Mouse (Mus musculus) layer of hippocampus, adult 9-11 months (tissue): ENCODE data around the gene Nrf1.

ENCODE experiments used
- DNase-seq: peaks from one replicate; pipeline ENCODE4 v3.0.0; 2022

Gene Nrf1

DNA sequence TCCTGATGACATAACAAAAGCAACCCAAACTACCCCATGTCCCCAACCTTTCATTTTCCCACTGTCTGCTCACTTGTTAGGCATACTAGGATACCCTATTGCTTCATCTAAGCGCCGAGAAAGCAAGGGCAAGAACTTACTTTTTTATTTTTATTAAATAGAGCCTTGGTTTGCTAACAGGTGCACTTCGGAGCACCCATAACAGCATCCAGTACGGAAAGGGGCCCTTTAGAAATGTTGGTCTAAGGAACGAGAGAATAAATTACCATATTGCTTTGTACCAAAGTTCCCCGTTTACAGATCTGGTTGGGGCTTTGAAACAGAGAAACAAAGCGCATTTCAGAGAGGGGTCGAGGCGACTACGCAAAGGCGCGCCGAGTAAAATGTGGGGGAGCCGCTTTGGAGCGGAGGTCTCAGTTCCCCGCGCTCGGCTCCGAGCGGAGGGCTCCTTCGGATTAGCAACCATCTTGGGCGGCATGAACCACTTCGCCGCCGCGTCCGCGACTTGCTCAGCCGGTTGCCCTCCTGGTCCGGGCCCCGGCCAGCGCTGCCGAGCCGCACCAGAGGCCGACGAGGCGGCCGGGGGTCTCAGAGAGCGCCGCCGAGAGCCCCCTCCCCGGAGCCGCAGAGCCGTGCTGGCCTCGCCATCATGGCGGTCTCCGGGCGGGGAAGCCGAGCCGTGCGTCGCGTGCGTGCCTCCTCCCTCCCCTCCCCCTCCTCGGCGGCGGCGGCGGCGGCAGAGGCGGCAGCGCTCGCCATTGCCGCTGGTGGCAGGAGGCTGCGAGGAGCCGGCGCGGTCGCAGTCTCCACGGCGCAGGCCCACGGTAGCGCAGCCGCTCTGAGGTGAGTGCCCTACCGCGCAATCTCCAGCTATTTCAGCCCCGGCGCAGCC is at the start of gene Nrf1:
Nrf1 (plus strand) TSS at position 718 of the 892 bp plus-strand sequence.
- peak; percentile 93 for DNase-seq

DNA sequence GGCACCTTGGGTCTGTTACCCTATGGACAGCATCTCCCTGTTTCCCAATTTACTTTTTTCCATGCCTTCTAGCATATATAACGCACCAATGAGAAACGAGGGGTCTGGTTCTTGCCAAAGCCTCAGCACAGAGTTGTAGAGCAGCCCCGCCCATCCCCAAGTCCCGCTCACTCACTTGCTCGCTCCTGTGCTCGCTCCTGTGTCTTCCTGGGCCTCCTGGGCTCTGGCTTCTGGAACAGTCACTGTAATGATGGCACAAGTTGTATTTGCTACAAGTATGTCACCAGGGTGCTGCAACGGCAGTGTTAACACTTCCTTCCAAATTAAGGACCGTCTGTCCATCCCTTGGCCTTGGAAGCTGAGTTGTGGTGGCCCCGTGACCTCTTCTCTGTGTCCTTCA is 49.6 kb upstream of the Nrf1 start:
- DNase-seq = no peak

DNA sequence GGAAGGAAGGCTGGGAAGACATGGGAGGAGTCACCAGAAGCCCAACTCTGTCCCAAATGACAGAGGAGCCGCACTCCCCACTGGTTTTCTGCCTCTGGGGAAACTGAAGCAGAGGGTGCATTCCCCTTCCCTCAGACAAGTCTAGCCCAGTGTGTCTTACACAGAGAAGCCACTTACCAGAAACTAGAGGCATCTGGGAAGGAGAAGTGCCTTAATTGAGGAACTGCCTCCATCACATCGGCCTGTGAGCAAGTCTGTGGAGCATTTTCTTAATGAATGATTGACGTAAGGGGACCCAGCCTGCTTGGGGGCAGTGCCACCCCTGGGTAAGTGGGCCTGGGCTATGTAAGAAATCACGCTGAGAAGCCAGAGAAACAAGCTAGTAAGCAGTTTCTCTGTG is 49.0 kb upstream of the Nrf1 start:
- DNase-seq = no peak

DNA sequence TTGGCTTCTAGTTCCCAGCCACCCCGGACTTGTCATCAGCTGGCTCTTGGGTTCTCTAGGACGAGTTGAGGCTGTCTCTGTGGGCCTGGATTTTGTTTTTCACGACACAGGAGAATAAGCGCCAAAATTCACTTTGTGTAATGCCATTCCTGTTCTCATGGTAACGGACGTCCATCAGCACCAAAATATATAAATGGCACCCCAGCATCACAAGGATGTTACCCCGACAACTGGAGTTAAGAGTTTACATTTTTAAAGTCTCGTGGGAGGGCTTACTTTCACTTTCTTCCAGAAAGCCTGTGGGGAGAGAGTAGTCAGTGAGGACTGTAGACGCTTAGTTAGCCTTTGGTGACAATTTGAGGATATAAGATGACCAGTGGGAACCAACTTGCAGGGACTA is 45.2 kb upstream of the Nrf1 start:
- DNase-seq = no peak

DNA sequence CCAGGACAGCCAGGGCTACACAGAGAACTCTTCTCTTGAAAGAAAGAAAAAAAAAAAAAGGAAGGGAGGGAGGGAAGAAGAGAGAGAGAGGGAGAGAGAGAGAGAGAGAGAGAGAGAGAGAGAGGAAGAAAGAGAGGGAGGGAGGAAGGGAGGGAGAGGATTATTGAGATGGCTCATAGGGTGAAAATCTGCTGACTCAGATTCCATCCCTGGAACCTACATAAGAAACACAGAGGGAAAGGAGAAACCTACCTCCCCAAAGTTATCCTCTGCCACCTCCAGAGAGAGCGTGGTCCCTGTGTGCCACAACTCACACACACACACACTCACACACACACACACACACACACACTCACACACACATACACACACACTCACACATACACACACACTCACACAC is 41.9 kb upstream of the Nrf1 start:
- no peak for DNase-seq

DNA sequence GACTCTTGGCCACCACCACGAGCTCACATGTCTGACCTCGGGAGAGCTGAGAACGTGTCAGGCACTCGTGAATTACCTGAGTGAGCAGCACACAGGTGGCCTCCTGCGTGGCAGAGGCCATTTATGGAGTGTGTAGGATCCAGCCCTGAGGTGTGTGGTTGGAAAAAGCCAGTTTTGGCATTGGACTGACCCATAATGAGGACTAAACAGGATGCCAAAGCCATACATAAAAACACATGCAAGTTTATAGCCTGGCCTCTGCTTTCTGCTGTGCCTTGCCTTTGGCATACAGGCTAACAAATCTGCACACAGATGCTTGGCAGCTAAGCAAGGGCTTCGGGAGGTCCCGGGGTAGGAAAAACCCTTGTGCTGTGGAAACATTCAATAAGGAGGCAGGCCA is 38.6 kb upstream of the Nrf1 start:
- no peak for DNase-seq

DNA sequence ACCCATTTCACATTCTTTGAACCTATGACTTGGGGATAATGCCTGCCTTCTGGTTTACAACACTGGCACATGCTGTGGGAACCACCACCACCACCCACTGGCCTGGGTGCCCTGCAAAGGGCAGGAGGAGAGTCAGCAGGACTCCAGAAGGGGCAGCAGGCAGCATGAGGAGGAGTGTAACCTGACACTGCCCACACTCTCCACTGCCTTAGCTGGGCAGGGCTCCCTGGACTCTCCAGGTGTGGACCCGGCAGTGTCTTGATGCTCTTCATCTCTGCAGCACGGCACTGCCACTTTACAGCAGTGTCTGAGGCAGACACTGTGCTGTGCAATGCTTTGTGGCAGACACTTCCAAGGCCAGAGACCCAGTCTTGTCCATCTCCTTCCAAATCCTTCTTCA is 34.3 kb upstream of the Nrf1 start:
- no peak for DNase-seq

DNA sequence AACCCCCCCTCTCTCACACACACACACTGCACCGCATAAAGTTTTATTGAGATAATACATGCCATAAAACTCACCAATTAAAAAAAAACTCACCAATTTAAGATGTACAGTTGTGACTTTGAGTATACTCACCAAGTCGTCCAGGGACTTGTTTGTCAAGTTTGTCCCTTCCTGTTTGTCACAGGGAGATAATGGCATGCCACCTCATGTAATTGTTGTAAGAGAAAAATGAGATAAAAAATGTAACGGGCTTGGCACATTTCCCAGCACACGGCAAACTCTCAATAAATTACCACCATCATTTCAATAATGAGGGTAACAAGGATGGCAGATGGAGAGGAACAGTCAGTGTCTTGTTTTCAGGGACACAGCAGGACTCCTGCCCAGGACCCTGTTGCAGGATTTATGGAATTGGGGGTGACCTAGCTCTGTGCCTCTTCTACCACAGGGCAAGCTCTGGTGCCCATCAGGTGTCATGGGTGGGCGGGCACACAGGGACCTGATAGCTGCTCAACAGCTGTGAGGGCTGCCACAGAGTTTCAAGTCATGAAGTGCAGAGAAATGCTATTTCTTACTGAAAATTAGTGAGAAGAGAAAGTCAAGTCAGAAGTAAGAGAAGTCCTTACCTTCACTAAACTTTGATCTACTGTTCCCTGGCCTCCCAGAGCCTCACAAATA is 33.5 kb upstream of the Nrf1 start:
- no peak for DNase-seq

DNA sequence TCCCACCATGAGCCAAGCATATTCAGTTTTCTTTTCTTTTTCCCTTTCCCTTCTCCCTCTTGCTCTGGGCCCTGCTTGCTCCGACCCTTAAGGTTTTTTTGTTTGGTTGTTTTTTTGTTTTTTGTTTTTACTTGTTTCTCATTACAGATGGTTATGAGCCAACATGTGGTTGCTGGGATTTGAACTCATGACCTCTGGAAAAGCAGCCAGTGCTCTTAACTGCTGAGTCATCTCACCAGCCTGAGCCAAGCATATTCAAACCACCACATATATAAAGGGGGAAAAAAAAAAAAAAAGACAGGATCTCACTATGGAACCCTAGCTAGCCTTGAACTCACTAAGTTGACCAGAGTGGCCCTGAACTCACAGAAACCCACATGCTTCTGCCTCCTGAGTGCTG is 26.5 kb upstream of the Nrf1 start:
- DNase-seq = no peak

DNA sequence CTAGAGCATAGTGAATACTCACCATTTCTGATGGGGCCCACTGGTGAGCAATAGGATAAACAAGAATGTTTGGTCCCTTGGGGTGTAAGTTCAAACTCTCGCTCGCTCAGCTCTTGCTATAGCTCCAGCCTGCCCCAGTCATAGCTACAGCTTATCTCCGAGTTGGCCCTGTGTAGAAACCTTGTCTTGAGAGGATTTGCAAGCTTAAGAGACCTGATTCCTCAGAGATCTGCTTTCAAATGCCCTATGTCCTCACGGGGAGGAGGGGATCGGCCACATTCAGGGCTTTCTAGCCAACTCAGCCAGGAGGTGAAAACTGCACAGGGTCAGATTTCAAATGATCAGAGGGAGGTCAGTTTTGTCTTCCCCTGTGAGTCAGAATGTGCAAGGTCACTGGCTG is 26.1 kb upstream of the Nrf1 start:
- no peak for DNase-seq

DNA sequence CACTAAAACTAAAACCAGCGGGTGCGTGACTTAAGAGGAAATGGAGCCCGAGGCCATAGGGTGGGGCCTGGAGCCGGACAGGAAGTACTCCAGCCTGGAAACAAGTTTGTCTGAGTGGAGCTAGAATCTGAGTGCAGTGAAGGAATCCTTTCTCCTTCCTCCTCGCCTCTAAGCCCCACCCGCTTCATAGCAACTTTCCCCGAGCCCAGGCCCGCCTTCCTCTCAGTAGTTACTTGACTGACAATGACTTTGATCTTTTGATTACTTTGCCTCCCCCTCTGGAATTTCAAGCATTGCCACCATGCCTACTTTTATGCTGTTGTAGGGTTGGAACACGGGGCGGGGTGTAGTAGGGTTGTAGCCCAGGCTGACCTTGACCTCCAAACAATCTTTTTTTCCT is 21.0 kb upstream of the Nrf1 start:
- DNase-seq = no peak

DNA sequence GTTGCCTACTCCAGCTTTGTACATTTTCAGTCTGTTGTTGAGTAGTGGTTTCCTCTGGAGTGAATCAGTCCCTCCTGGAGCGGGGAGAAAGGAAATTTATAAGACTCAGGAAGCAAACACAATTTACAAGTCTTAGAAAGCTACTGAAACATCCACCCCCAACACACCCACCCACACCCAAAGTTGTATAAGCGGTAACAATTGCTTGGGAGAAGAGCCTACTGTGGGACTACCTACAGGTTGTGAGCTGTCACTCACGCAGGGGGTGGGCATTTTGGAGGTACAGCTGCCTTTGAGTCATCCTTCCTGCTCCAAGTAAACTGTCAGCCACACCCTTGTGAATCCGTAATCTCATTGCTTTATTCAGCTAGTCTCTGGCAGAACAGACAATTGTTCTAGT is 19.4 kb upstream of the Nrf1 start:
- DNase-seq = no peak

DNA sequence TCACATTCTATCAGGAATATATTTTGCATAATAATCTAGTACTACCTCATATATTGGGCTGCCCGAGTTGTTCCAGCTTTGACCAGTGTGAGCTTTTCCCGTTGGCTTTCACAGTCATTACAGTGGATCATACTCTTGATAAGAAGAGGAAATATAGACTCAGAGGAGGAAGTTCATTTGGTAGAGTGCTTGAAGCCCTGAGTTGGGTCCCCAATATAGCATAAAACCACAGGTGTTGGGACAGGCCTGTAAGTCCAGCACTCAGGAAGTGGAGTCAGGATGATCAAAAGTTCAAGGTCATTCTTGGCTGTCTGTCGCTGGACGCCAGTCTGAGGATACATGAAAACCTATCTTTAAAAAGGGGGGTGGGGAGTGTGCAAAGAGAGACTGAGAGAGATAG is 12.7 kb upstream of the Nrf1 start:
- no peak for DNase-seq

DNA sequence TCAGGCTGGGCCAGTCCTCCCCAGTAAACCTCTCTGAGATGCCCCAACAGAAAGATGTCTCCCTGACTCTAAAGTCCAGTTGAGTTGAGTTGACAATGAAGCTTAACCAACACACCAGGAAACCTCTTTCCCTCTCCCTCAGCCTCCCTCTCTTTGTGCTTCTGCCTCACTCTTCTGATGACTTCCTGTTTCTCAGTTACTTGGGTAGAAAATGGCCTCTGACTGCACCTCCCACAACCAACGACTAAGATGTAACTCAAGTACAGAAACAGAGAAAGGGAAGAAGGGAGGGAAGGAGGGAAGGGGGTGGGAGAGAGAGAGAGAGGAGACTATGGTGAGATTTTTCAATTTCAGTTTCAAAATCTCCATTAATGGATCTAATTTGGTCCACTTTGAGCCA is 6.3 kb upstream of the Nrf1 start:
- no peak for DNase-seq

DNA sequence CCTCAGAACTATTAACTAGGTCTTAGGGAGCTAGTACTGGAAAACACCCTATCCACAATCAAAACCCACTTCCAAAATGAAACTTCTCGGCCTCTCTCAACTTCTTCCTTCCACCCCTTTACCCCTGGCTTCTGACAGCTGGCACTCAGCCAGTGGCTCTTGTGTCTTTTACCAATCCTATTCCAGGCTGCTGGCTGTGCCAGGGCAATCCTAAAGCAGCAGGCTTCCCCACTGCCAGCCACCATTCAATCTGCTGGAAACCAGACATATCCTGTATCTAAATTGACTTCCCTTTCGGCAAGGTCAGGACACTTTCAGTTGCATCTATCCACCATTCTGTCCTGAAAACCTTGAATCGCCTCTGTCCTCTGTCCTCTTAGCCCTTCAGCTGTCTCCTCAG is 5.3 kb upstream of the Nrf1 start:
- DNase-seq = no peak

DNA sequence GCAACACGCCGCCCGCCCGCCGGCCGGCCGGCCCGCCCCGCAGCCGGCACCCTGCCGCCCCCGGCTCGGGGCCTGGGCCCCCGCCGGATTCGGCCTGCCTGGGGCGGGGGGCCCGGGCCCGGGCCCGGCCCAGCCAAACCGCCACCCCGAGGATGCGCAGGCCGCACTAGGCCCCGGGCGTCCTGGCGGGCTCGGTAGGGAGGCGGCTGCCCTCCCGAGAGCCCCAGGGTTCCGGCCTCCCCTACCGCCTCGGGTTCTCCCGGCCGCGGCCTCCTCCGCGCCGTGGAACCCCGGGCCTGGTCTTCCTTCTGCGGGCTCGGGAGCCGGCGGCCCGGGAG is 344 bp downstream of the Nrf1 start:
- DNase-seq = no peak

DNA sequence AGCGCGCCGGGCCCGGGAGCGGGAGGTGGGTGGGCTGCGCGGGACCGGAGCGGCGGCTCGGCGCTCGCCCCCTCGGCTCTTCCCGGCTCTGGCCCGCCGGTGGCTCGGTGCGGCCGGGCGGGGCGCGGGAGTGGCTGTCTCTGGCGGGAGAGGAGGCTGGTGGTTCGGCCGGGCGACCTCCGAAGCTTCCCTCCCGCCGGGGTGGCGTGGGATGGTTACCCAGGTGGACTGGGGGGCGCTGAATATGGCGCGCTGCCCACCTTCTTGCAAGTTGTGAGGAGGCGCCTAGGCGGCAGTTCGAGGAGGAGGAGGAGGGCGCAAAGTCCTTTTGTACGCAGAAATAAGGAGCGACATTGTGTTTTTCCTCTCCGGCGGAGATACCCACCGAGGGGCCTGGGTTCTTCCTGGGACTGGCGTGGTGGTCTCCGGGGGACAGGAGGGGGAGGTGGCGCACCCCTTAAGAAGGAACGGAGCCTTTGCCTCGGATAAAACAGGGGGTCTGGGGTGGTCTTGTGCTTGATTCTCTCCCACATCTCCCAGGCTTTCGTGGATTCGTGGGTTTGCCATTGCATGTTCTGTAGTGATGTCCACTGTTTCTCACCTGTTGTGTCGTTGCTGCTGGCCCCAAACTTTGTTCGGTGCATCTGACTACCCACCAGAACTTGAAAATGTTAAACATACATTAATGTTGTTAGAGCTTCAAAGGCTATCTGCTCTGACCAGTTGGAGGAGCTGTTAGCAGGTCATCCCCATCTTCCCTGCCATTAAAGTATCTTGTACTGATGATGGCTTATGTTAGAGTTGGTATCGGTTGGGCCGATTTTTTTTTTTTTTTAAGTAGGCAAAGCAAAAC is 939 bp downstream of the Nrf1 start:
- DNase-seq = peak; percentile 55

DNA sequence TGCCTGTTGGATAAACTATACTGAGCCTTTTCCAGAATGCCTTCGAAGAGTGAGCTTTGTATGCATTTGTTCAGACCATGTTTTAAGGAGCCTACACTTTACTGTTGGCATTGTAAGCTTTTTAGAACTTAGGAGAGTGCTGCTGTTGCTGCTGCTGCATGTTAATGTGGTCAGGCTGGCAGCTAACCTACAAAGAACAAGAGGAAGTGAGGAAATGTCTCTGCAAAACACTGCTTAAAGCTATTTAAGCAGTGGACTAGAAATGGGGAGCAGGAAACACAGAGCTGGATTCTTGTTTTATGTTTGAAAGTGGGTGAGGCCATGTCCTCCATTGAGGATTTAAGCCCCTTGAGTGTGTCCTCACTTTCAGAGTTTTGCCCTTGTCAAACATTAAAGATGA is 5.3 kb downstream of the Nrf1 start:
- DNase-seq = no peak

DNA sequence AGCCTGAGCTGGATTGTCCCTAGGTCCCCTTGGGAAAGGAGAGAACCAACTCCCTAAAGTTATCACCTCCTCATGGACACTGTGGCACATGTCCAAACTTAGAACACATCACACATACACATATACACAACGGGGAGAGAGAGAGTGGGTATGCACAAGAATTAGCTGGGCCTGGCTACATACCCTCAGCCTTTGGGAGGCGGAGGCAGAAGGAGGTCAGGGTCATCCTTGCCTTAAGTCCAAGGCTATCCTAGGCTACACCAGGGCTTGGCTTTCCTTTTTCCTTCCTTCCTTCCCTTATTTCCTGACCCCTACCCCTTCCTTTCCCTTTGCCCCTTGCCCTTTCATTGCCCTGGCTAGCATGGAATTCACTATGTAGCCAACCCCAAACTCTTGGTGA is 14.8 kb downstream of the Nrf1 start:
- no peak for DNase-seq

DNA sequence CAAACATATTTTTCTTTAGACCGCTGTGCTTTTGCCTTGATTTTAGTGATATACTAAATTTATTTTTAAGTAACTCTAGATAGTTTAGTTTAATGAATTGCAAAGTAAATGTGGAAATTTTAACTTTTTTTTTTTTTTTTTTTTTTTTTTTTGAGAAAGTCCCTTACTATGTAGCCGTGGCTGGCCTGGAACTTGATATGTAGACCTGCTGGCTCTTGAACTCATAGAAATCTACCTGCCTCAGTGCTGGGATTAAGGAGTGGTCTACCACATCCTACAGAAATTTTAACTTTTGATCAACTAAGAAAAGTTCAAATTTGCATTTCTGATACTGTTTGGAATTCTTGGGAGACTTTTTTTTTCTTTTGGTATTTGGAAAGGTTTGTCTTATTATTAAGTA is 17.6 kb downstream of the Nrf1 start:
- no peak for DNase-seq

DNA sequence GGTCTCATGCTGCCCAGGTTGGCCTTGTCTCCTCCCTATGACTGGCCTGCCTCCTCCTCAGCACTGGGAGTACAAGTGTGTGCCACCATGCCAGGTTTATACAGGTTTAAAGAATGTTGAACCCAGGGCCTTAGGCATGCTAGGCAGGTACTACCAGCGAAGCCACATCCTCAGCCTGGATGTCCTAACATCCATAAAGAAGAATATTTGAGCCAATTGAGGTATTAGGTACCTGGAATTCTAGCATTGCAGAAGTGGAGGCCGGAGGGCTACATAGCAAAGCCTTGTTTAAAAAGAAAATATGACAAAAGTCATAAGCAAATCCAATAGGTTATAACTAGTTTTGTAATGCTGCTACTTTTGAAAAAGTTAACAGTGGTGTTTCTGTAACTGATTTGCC is 19.0 kb downstream of the Nrf1 start:
- DNase-seq = no peak

DNA sequence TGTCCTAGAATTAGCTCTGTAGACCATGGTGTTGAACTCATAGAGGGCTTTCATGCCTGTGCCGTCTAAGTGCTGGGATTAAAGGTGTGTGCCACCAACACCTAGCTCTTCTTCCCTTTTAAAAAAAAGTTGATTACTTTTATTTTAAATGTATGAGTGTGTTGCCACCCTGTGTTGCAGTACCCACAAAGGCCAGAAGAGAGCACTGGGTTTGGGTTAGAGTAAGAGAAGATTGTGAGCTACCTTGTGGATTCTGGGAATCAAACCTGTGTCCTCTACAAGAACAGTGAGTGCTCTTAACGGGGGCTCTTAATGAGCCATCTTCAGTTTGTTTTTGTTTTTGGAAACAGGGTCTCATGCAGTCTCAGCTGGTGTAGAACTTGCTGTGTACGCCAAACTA is 24.7 kb downstream of the Nrf1 start:
- no peak for DNase-seq

DNA sequence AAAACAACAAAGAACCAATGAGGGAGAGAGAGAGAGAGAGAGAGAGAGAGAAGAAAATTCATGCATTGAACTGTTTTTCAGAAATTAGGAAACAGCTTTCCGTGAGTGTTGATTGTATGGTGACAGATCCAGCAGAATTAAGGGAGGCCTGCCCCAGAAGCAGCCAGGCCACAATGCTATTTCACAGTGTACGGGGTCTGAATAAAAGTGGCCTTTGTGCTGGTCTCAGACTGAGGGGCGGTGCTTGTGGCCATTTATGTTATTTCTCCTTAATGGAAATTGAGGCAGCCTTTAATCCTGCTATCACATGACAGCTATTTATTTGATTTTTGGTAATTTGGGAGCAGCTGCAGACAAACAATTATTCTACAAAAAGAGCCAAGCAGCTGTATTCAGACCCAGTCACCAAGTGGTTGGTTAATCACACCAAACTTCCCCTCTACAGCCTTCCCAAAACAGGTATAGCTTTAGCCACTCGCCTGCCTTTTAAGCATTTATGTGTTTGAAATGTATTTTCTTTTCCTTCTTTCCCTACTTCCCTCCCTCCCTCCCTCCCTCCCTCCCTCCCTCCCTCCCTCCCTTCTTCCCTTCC is 31.2 kb downstream of the Nrf1 start:
- DNase-seq = no peak

DNA sequence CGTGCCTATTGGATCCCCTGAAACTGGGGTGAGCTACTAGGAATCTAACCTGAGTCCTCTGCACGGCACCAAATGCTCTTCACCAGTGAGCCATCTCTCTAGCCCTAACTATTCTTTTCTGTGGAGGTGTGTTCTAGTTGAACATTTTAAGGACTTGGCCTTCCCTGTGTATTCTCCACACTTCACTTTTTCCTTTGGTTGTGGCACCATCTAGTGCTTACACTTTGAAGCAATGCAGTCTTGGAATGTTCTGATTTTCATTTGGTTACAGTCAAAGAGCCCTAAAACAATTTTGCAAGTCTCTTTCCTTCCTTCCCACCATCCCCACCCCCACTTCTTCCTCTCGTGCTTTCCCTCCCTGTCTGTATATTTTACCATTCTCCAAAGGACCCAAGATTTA is 33.6 kb downstream of the Nrf1 start:
- DNase-seq = no peak
